9 mouse cellular contexts compared by ENCODE assay signal in genomic region chr6:88731211-88731751, GRCm38 (mm10). TPM values are rescaled to one million over a fixed set of nuclear protein-coding genes. Genes with fewer than 3 reads are reported as not detected.
A peak's percentile ranks its signal among the peaks of the same experiment; 100 is the strongest.
DNase-seq lines count a peak whose midpoint lies in the region; ATAC-seq and TF ChIP-seq lines count a peak whose summit lies in the region.
"Had no signal": no experiment of that assay in that cellular context is flagged by ENCODE, and none has a peak within 500 bp of the region (broad histone marks: within the 10 kb centered on the region; RNA-seq: fewer than 3 reads in every experiment).

No protein-coding gene starts in this region.

- intact Hi-C loops in heart, postnatal 10 days (cut with DNase I), result loop anchor here (5.0 kb wide), 1 partner anchor 96 kb away; no protein-coding TSS in a partner anchor
- intact Hi-C loops in left cerebral cortex, adult 2 months (cut with DNase I), result no loop called here

- no peak for TF ChIP-seq CTCF in left cerebral cortex, adult 2 months (IDR thresholded peaks at IDR 0.05)

- DNase-seq in heart, postnatal 10 days, result no peak
- peak; percentile 89 for DNase-seq in brain, adult 2 months (ENCODE audit: low read depth, low spot score)
- peak; percentile 31 to 60 for DNase-seq in left cerebral cortex, adult 2 months (ENCODE audit: extremely low spot score in 1 of 2, low spot score in 2 of 2)
- no peak for DNase-seq in urinary bladder, adult 2 months (ENCODE audit: low spot score)
- DNase-seq in layer of hippocampus, adult 9-11 months, result no peak

- WGBS in heart, embryonic 16.5 days, result 76% methylated on average over 11 of the region's 11 CpGs
- WGBS in hindbrain, embryonic 13.5 days, result 83% methylated on average over 11 of the region's 11 CpGs

- no peak overlapping the region for H3K27ac ChIP-seq in heart, embryonic 16.5 days (ENCODE audit: low read length)
- H3K27ac ChIP-seq in left cerebral cortex, adult 2 months, result peak overlapping the region; percentile 80
- no peak overlapping the region for H3K27ac ChIP-seq in hindbrain, embryonic 13.5 days
- H3K27ac ChIP-seq: forebrain, embryonic 15.5 days had no signal

- no peak overlapping the region for H3K9ac ChIP-seq in heart, embryonic 16.5 days (ENCODE audit: low read length)
- no peak overlapping the region for H3K9ac ChIP-seq in hindbrain, embryonic 13.5 days
- H3K9ac ChIP-seq: forebrain, embryonic 15.5 days had no signal

- peaks cover 7% of the 10 kb centered on the region; the same call in 1 of the 2 replicates for H3K4me1 ChIP-seq in heart, embryonic 16.5 days (ENCODE audit: control insufficient read depth, insufficient read depth, low read length)
- H3K4me1 ChIP-seq in hindbrain, embryonic 13.5 days (replicated peaks), result peaks cover 18% of the 10 kb centered on the region

- H3K36me3 ChIP-seq in heart, embryonic 16.5 days (ENCODE audit: control insufficient read depth, insufficient read depth), result no peaks in the 10 kb centered on the region
- no peaks in the 10 kb centered on the region for H3K36me3 ChIP-seq in hindbrain, embryonic 13.5 days
- H3K36me3 ChIP-seq: forebrain, embryonic 15.5 days had no signal

- no peak overlapping the region for H3K4me2 ChIP-seq in heart, embryonic 16.5 days (ENCODE audit: low read depth, low read length)
- no peak overlapping the region for H3K4me2 ChIP-seq in hindbrain, embryonic 13.5 days
- H3K4me2 ChIP-seq: forebrain, embryonic 15.5 days had no signal

- H3K9me3 ChIP-seq in heart, embryonic 16.5 days (replicated peaks; ENCODE audit: control insufficient read depth, low read length), result no peaks in the 10 kb centered on the region
- H3K9me3 ChIP-seq in hindbrain, embryonic 13.5 days, result no peaks in the 10 kb centered on the region
- H3K9me3 ChIP-seq: forebrain, embryonic 15.5 days had no signal

- ATAC-seq in heart, embryonic 16.5 days (replicated peaks; ENCODE audit: extremely low read depth, insufficient read depth, low FRiP score), result 0 out of 2 replicates have a peak, but pooled peaks have one; percentile 18
- peak; percentile 52 for ATAC-seq in neutrophil, adult 5-6 weeks (ENCODE audit: extremely low read depth, insufficient number of reproducible peaks, low FRiP score, poor library complexity, severe bottlenecking)
- no peak for ATAC-seq in hindbrain, embryonic 13.5 days (ENCODE audit: low FRiP score)
- ATAC-seq: forebrain, embryonic 15.5 days had no signal

- no peaks in the 10 kb centered on the region; the same call in 1 of the 2 replicates for H3K27me3 ChIP-seq in heart, embryonic 16.5 days (ENCODE audit: control insufficient read depth, insufficient read depth, low read length)
- H3K27me3 ChIP-seq in hindbrain, embryonic 13.5 days, result peaks cover 24% of the 10 kb centered on the region
- H3K27me3 ChIP-seq: forebrain, embryonic 15.5 days had no signal

- no peak overlapping the region for H3K4me3 ChIP-seq in heart, embryonic 16.5 days (ENCODE audit: low read length)
- no peak overlapping the region for H3K4me3 ChIP-seq in left cerebral cortex, adult 2 months
- H3K4me3 ChIP-seq in hindbrain, embryonic 13.5 days, result no peak overlapping the region
- H3K4me3 ChIP-seq: forebrain, embryonic 15.5 days had no signal

RNA-seq across cellular contexts. Expression of gene Mgll, which starts 7.1 kb away (rescaled TPM):
- polyA plus RNA-seq in heart, embryonic 16.5 days (2015; fragmentation: Nextera tagmentation; extraction: Ambion mirVana), result 54.0 and 65.2 TPM in 2 replicates
- total RNA-seq in heart, postnatal 10 days (2021), result 100 to 1,000 TPM; 187 to 225 TPM
- total RNA-seq in left cerebral cortex, adult 2 months (2021), result 100 to 1,000 TPM; 185 to 189 TPM
- total RNA-seq in neutrophil, adult 5-6 weeks (2017), result 4.9 and 5.6 TPM in 2 replicates
- 19.7 and 21.3 TPM in 2 replicates for polyA plus RNA-seq in hindbrain, embryonic 13.5 days (2015; fragmentation: Nextera tagmentation; extraction: Ambion mirVana)
- 66.3 and 69.7 TPM in 2 replicates for polyA plus RNA-seq in urinary bladder, adult 2 months (2012; rRNA removed)

Comparison
In these comparisons a context has a peak if more than half of its experiments do, and no peak if none do; other contexts are left out.
1. DNase-seq: peak in brain, adult 2 months (single experiment) and left cerebral cortex, adult 2 months (2 of 2); none in heart, postnatal 10 days (0 of 2), urinary bladder, adult 2 months (single experiment) and layer of hippocampus, adult 9-11 months (single experiment).
2. RNA of gene Mgll, which starts 7.1 kb away (total RNA-seq): 187 to 225 TPM in heart, postnatal 10 days and 185 to 189 TPM in left cerebral cortex, adult 2 months; 4.9 to 5.6 TPM in neutrophil, adult 5-6 weeks; every median in the first group is over 10 times any median in the second.